Mouse (Mus musculus) heart, adult 11 months (tissue): ENCODE measurements around the gene Tcerg1l.

Experiments used
- DNase-seq: peaks from one replicate; pipeline ENCODE4 v3.0.0; 2022

Gene Tcerg1l

GRCm38 (mm10) chr7:138397485-138398181 lies at the start of gene Tcerg1l:
TSS of gene Tcerg1l (minus strand) at chr7:138397730.
- peak; percentile 75 for DNase-seq

- DNase-seq: no peak
These were observed 44.6 kb upstream of the Tcerg1l start for GRCm38 (mm10) chr7:138442096-138442495.

- DNase-seq: no peak
These were observed 35.0 kb upstream of the Tcerg1l start for GRCm38 (mm10) chr7:138432541-138432940.

- no peak for DNase-seq
These were observed 33.9 kb upstream of the Tcerg1l start for GRCm38 (mm10) chr7:138431456-138431855.

GRCm38 (mm10) chr7:138429916-138430315 lies 32.4 kb upstream of the Tcerg1l start:
- no peak for DNase-seq

- no peak for DNase-seq
These were observed 31.3 kb upstream of the Tcerg1l start for GRCm38 (mm10) chr7:138428826-138429225.

GRCm38 (mm10) chr7:138427441-138427840 lies 29.9 kb upstream of the Tcerg1l start:
- no peak for DNase-seq

- DNase-seq: no peak
These were observed 16.0 kb upstream of the Tcerg1l start for GRCm38 (mm10) chr7:138413496-138413895.

- peak; percentile 55 for DNase-seq
These were observed 4.1 kb upstream of the Tcerg1l start for GRCm38 (mm10) chr7:138401641-138402040.

- peak; percentile 61 for DNase-seq
These were observed 3.2 kb upstream of the Tcerg1l start for GRCm38 (mm10) chr7:138400506-138401272.

- peak; percentile 87 for DNase-seq
These were observed 758 bp upstream of the Tcerg1l start for GRCm38 (mm10) chr7:138398182-138398793.

GRCm38 (mm10) chr7:138396863-138397484 lies 556 bp downstream of the Tcerg1l start:
- peak; percentile 68 for DNase-seq

- DNase-seq: no peak
These were observed 1.2 kb downstream of the Tcerg1l start for GRCm38 (mm10) chr7:138396109-138396862.

GRCm38 (mm10) chr7:138389941-138390340 lies 7.6 kb downstream of the Tcerg1l start:
- peak; percentile 69 for DNase-seq

GRCm38 (mm10) chr7:138389071-138389470 lies 8.5 kb downstream of the Tcerg1l start:
- DNase-seq: peak; percentile 4

- DNase-seq: no peak
These were observed 18.3 kb downstream of the Tcerg1l start for GRCm38 (mm10) chr7:138379221-138379620.

GRCm38 (mm10) chr7:138378546-138378945 lies 19.0 kb downstream of the Tcerg1l start:
- no peak for DNase-seq

- DNase-seq: no peak
These were observed 22.0 kb downstream of the Tcerg1l start for GRCm38 (mm10) chr7:138375573-138375972.

GRCm38 (mm10) chr7:138374376-138374775 lies 23.2 kb downstream of the Tcerg1l start:
- DNase-seq: no peak

- DNase-seq: no peak
These were observed 24.0 kb downstream of the Tcerg1l start for GRCm38 (mm10) chr7:138373530-138373929.

GRCm38 (mm10) chr7:138367570-138367969 lies 30.0 kb downstream of the Tcerg1l start:
- DNase-seq: no peak

- DNase-seq: no peak
These were observed 32.0 kb downstream of the Tcerg1l start for GRCm38 (mm10) chr7:138365519-138365918.

GRCm38 (mm10) chr7:138357475-138357874 lies 40.1 kb downstream of the Tcerg1l start:
- DNase-seq: no peak
